Mouse (Mus musculus): ENCODE results near the gene March4.

March4 gene

DNA sequence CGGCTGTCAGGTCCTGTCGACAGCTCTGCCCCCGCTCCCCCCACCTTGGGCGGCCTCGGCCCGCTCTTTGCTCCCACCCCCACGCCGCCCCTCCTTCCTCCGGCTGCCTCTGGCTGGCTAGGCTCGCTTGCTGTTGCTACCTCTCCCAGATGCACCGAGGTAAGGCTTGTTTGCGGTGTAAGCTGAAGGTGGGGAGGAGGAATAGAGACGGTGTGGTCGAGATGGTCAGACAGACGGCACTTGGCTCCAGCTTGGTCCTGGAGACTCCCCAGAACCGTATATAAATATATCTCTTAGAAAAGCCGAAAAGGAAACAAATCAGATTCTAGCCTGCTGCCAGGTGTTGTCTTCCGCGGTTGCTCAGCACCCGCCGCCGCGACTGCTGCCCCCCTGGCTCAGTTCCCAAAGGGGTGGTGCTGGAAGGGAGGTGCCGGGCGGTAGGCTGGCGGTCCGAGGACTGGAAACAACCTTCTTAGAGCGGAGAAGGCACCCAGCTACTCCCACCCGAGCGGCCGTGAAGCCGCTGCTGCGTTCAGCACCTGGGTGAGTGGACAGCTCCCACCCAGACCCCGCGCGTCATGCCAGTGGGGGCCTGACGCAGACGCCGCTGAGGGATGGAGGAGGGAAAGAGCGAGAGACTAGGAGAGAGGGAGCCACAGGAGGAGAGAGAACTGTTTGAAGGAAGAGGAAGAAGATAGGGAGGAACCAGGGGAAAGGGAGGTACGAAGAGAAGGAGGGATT lies at the start of gene March4:
March4 (minus strand) TSS at position 320 of the 741 bp plus-strand sequence.
- DNase-seq (ENCODE audit: low spot score) = peak; percentile 63

DNA sequence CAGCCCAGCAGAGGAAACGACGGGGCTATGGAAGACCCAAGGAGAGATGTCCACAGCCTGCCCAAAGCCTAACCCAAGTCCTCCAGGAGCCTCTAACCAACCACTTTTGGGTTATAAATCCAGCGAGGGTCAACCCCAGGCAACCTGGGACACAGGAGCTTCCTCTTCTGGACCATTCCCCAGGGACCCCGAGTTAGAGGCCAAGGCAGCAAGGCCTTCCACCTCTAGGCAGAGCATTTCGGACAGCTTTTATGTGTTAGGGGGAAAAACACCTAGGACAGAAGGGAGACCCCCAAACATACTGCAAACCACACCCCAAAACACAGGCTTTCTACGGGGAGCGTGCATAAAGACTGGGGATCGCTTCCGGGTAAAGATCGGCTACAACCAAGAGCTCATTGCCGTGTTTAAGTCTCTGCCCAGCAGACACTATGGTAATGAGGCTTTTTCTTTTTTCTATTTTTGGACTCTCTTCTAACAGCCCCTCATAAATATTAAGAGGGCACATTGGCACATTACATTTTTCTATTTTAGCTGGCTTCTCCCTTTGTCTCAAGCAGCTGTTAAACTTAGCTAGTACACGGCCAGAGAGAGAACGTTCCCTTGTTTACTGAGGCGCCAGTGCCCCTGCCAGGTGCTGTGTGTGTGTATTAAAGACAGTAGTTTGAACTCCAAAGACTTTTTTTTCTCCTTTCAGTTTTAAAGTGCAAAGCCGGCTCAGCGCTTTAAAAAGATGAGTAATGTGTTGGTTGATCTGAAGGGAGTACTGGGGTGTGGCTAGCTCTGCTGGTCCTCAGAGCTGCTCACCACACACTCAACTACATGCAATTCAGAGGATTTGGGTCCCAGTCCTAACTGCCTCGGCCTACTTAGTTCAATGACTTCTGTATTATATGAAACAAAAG lies 49.5 kb upstream of the March4 start:
- no peak for DNase-seq (ENCODE audit: low spot score)

DNA sequence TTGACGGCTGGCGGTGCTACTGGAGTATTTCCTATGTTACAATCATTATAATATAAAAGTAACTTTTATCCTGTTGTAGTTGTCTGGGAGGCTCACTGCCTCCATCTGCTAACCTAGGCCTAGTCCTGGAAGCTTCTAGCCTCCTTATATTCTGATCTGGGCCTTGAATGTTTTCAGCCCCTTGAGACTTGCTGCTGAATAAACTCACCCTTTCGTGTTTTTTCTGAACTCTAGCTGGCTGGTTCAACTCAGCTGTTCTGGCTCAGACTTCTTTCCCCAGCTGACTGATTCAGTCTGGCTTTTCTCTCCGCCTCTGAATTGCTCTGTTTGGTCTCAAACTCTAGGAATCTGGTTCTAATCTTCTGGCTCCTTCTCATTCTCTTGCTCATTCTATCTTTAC lies 47.2 kb upstream of the March4 start:
- DNase-seq (ENCODE audit: low spot score) = no peak

DNA sequence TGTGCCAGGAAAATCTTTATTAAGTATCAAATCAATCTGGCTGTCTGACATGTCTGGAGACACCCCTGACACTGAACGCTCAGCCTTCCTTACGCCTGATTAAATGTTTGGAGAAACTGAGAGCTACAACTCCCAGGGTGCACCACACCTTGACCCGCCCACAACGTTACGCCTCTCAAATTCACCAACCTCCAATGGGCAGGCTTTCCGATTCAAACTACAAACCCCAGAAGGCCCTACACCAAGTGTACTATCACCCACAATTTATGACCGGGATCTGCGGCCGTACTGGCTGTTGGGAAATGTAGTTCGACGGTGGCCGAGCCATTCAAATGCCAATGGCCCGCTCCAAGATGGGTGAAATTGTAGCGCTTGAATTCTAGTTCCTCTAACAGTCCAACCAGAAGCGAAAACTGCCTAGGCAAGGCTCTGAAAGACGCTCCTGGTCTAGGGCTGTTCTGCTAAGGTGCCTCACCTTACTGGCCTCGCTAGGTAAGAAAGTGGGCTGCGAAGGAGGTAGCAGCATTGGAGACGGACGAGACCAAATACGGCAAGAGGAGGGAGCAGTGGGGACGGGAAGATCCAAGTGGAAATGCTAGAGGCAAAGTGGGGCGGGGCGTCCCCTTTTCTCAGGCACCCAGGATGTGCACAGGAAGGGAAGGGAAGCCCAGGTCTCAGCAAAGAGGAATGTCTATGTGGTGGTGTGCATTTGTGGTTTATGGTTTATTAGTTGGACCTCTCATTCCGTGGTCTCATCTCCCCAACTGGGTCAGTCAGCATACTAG lies 46.4 kb upstream of the March4 start, which contains the start of gene Smarcal1:
Smarcal1 (plus strand) TSS at position 305 of the 785 bp plus-strand sequence.
- DNase-seq (ENCODE audit: low spot score) = peak; percentile 93

DNA sequence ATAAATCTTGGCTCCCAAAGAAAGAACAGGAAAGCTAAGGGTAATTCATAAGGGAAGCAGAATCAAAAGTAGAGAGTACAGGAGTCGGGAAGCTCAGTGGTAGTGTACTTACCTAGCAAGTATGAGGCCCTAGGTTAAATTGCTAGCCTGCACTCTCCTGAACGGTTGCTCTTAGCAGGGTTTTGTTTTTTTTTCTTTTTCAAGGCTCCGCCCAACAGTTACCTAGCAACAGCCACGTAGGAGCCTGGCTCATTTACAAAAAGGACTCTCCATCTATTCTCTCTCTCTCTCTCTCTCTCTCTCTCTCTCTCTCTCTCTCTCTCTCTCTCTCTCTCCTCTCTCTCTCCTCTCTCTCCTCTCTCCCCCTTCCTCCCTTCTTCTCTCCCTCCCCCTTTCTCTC lies 42.1 kb upstream of the March4 start:
- DNase-seq (ENCODE audit: low spot score) = no peak

DNA sequence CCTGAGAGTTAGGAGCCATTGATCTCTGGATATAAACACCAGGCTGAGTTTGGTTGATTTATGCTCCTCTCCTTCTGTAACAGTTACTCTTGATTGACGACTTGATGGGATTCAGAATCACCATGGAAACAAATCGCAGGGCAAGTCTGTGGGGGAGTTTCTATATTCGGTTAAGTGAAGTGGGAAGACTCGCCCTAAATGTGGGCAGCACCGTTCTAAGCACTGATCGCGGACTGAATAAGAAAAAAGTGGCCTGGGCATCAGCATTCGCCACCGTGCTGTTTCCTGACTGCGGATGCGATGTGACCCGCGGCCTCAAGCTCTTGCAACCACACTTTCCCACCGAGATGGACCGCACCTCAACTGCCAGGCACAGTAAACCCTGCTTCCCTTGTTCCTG lies 41.6 kb upstream of the March4 start:
- DNase-seq (ENCODE audit: low spot score) = no peak

DNA sequence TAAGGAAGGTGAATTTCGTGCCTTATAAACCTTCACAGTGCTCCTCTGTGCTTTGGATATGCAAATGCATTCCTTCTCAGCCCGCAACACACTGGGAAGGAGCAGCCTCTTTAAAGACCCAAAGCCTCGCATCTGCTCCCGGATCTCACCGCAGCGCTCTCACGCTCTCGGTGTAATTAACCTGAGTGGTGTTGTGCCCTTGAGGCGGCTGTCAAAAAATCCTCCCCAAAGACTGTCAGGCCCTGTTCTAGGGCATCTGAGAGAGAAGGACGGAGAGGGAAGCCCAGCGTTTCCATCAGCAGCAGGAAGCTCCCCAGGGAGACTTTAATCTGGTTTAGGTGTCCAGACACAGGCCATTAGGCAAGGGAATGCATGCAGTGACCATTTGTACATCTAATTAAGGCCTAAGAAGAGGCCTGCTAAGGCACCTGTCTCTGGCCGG lies 40.8 kb upstream of the March4 start:
- no peak for DNase-seq (ENCODE audit: low spot score)

DNA sequence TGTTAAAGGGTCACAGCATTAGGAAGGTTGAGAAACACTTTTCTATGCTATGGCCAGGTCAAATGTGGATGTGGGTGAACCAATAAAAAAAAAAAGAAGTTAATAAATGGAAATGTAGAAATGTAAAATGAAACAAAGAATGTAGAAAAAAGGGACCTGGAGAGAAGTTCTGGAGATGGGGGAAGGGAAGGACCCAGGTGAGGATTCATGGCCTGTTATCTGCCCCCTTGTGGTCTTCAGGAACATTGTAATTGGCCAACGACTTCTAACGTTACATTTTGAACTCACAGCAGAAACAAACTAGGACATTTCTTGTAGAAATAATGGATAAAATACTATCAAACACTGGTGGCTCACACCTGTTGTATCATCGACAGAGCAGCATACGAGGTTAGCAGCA lies 38.4 kb upstream of the March4 start:
- no peak for DNase-seq (ENCODE audit: low spot score)

DNA sequence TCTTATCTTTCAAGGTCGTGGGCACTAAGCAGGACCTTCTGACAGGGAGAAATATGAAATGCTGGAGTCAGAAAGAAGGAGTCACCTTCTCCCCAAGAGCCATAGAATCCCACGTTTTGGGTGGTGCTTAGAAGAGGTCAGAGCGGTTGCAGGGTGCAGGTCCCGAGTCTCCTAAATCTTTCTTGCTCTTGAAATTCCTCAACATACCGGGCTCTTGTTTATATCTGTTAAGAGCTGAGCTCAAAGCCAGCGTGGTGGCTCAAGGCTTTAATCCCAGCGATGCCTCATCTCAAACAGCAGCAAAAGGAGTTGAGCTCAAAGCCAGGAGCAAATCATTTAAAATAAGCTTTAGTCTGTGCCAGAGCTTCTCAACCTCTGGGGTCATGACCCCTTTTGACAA lies 37.9 kb upstream of the March4 start:
- no peak for DNase-seq (ENCODE audit: low spot score)

DNA sequence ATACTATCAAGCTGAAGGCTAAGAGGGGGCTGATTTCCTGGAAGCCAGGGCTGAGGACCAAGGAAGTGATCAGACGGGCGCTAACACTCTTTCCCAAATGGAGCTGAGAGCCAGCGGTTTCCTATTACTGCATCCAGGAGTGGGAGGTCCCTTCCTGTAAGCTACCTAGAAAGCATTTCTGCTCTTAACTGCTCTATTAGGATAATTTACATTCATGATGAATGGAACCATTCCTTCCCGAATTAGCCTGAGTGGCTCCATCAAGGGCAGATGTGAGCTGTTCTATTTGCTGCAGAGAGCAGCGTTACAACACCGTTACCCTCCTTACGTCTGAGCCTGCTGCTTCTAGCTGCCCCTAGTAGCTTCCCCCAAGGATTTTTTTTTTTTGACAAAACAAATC lies 37.3 kb upstream of the March4 start:
- no peak for DNase-seq (ENCODE audit: low spot score)

DNA sequence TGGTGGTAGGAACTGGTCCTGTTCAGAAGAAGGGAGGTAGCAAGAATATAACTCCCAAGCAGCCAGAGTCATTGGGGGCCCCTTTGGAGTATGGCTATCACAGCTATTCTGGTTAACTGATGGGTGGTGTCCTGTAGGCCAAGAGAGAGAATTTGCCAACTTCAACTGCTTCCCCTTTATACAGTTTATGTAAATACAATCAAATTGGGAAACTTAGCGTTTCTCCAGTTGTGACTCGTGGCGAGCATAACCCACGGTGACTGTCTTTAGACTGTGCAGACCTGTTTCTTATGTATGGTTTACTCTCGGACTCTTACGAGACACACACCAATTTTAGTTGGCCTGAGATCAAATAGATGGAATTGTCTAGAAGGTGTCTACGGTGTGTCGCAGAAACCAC lies 32.0 kb upstream of the March4 start:
- no peak for DNase-seq (ENCODE audit: low spot score)

DNA sequence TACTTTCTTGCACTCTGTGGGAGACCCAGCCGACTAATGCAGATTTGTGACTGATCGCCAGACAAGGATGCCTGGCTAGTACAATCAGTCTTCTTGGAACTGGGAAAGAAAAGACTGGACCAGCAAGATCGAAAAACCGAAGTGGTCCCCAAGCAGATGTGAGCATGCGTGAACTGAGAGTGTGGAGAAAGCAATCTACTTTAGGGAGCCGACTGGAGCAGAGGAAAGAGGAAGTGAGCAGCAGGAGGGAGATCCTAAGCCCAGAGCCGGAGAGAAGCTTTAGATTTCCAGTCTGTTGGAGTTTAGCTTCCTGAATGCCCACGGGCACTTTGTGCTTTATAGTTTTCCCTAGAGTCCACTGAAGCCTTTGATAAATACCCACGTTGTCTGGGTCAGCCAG lies 30.3 kb upstream of the March4 start:
- no peak for DNase-seq (ENCODE audit: low spot score)

DNA sequence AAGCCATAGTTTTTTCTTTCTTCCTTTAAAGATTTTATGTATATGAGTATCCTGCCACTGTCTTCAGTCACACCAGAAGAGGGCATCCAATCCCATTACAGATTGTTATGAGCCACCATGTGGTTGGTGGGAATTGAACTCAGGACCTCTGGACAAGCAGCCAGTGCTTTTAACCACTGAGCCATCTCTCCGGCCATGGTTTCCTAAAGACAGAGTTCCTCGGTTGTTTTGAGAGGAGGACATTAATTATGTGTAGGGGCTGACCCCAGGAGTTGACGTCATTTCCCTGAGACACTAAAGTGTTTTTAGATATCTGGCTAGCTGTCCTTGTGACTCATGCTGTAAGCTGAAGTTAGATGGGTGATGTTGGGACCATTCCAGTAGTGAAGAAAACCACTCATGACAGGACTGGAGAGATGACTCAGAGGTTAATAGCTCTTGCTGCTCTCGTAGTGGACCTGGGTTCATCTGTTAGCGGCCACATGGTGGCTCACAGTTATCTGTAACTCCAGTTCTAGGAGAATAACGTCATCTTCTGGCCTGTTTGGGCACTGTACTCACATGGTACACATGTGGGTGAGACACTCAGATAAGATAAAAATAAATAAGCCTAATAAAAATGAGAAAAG lies 27.7 kb upstream of the March4 start:
- no peak for DNase-seq (ENCODE audit: low spot score)

DNA sequence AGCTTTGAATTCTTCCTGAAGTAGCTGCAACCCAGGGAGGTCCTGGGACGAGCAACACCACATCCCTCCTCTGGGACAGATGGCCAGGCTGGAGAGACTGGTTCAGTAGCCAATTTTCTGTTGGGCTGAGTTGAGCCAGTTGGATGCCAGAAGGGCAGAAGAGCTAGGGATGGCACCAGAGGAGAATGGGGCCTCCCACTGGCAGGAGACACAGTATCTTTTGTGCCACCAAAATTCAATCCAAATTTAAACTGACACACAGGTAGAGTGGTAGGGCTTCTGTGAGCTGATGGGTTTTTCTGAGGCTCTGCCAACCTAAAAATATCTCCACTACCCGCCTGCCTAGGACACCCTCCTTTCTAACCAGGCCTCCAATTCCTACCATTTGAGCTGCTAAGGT lies 21.9 kb upstream of the March4 start:
- no peak for DNase-seq (ENCODE audit: low spot score)

DNA sequence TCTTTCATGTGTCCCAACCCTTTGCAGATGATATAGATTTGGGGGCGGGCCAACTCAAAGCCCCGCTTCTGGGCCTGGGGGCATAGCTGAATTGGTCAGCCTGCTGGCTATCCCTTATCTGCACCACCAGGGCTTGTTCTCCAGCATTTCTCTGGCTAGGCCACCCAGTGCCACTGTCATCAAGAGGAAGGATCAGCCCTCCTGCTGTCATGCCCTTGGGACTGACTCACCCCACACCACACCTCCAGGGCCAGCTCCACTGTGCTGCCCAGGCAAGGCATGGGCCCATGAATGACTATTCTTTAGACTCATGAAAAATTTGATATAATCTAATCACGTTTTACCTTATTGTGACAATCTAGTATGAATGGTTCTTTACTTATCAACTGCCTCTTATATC lies 19.7 kb upstream of the March4 start:
- peak; percentile 44 for DNase-seq (ENCODE audit: low spot score)

DNA sequence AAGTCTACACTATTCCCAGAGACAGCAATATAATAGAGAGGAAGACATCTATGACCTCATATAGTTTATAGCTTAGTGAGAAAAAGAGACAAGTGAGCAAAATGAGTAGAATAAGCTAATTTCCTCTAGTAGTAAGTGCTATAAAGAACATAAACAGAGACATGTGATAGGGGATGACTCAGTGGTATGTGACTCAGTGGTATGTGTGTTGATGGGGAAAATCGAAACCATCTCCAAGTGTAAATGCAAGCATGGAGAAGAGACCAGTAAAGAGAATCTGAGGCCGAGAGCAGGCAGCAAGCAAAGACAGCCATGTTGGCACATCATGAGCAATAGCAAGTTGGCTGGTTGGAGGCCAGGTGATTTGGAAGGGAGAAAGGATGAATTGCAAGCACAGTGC lies 13.6 kb upstream of the March4 start:
- DNase-seq (ENCODE audit: low spot score) = no peak

DNA sequence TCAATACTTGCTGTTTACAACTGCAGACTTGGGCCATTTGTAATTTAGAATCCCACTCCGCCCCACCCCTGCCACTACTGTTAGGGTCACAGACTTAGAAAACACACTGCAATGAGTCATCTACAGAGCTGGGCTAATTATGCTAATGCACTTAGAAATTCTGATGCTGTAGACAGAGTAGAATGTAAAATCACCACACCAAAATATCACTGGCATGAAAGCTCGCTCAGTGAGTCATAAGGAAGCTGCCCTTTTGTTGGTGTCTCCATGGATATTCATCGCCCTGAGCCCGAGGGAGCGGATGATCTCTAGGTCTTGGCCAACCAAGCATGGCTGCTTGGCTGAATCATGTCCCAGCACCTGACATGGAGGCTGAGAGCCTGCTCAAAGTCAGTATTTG lies 1.5 kb upstream of the March4 start:
- no peak for DNase-seq (ENCODE audit: low spot score)

DNA sequence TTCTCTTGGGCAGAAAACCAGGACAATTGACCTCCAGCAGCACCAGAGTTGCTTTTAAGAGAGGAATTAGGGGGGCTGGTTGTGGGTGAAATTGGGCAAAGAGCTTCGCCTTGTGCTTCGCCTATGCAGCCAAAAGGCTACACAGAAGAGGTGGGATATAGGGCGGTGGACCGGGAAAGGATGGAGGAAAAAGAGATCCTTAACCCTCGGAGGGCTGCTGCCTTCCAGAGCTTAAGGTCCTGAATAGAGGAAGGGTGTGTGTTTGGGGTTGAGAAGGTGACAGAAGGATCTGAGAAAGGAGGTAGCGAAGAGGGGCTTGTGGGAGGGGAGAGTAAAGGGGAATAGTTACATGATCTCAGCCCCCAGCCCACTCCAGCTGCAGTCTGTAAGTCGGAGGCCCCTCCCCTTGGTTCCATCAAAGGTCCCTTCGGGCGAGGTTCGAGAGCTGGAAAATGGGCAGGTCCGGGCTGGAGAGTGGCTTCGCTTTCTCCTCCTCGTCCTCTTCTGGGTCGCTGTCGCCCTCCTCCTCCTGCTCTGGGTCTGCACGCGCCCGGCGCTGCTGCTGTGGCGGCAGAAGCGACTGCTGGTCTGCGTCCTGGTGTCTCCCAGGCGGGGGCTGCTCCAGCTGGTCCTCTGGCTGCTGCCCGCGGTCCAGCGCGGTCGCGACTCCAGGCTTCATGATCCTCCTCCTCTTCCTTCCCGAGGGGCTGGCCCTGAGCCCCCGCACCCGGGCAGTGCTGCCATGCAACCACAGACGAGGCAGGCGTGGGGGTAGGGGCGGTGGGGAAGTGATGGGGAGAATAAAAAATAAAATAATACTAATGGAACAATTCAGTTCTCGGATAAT lies 782 bp downstream of the March4 start:
- DNase-seq (ENCODE audit: low spot score) = no peak

DNA sequence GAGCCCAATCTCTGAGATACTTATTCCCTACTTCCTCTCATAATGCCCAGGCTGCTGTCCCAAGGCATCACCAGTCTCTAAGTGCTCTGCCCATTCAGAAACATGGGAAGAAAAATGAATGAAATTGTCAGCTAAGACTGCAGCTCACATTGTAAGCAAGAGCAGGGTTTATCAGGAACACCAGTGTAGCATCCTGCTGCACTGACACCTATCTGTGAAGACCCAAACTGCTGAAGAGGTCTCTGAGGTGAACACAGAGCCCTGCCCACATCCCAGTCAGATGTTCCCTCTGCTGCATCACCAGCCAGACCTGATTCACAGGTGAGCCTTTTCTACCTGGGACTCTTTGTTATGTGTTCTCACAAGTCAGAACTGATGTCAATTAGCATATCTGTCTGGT lies 3.3 kb downstream of the March4 start:
- DNase-seq (ENCODE audit: low spot score) = no peak

DNA sequence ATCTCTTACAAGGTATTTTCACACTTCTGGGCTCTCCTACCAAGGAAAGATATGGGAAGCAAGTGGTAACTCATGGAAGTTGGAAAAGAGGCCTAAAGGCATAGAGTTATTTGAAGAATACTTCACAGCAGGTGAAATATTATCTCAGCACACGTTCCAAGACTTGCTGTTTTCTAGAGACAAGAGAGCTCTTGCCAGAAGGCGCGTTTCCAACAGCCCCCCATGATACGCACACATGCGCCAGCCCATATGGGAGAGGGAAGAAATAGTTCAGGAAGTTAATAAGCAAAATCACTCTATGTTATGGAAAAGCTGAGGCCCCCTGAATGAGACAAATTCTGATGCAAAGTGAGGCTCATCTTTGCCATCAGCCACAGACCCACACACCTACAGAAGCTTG lies 3.8 kb downstream of the March4 start:
- no peak for DNase-seq (ENCODE audit: low spot score)
